Mouse (Mus musculus) lung, embryonic 16.5 days (tissue): ENCODE measurements around the gene Hoxd9. TPM values are rescaled to one million over a fixed set of nuclear protein-coding genes. Genes with fewer than 3 reads are reported as not detected.

Experiments used
- ATAC-seq: fragments of 200-750 bp; cut with Nextera tagmentation; 2 replicates; pipeline ENCODE4 v1.8.0; 2017; ENCODE audit warnings: low read depth, mild to moderate bottlenecking, moderate library complexity
- H3K27ac ChIP-seq: fragments of 300-500 bp; sonication (generic); 2 replicates; pipeline ENCODE4 v1.5.1; 2014; ENCODE audit warnings: mild to moderate bottlenecking, control low read depth, low read length
- H3K27me3 ChIP-seq: fragments of 300-500 bp; sonication (generic); 2 replicates; pipeline ENCODE4 v1.6.1; 2014; ENCODE audit warnings: low read depth, low read length, mixed read lengths; ENCODE audit not compliant: control insufficient read depth, insufficient read depth
- H3K36me3 ChIP-seq: fragments of 300-500 bp; sonication (generic); 2 replicates; pipeline ENCODE4 v1.6.1; 2014; ENCODE audit warnings: low read length; ENCODE audit not compliant: control insufficient read depth, insufficient read depth
- H3K4me1 ChIP-seq: fragments of 300-500 bp; sonication (generic); replicated peaks from 2 replicates; pipeline ENCODE4 v1.6.1; 2014; ENCODE audit warnings: low read length, mixed read lengths; ENCODE audit not compliant: control insufficient read depth, insufficient read depth
- H3K4me2 ChIP-seq: fragments of 300-500 bp; sonication (generic); 2 replicates; pipeline ENCODE4 v1.6.1; 2014; ENCODE audit warnings: low read depth, low read length, control low read depth
- H3K4me3 ChIP-seq: fragments of 300-500 bp; sonication (generic); 2 replicates; pipeline ENCODE4 v1.5.1; 2014; ENCODE audit warnings: mild to moderate bottlenecking, low read length, control low read depth
- H3K9ac ChIP-seq: fragments of 300-500 bp; sonication (generic); 2 replicates; pipeline ENCODE4 v1.6.1; 2014; ENCODE audit warnings: low read length, control low read depth
- H3K9me3 ChIP-seq: fragments of 300-500 bp; sonication (generic); 2 replicates; pipeline ENCODE4 v1.6.1; 2016; ENCODE audit warnings: low read length; ENCODE audit not compliant: control insufficient read depth
- WGBS: fragments of 180-500 bp; shearing (Covaris S2); extraction: QIAGEN DNeasy Blood & Tissue Kit; methylation state at CpG from one replicate; pipeline ENCODE4 v1.1.7; 2014; 5-methylcytosine and 5-hydroxymethylcytosine counted together
- polyA plus RNA-seq: library from polyadenylated mRNA; unstranded; fragments of >200 nt; fragmentation: Nextera tagmentation; extraction: Ambion mirVana; gene quantifications from 2 replicates; pipeline ENCODE4 v1.2.1, GENCODE M21; 2015

The Hoxd9 gene
- polyA plus RNA-seq, 1 experiment from 2014 or later, result 0.31 TPM

- no peak overlapping the region for H3K4me2 ChIP-seq
- H3K36me3 ChIP-seq, result no peaks in the 10 kb centered on the region
- no peak overlapping the region for H3K27ac ChIP-seq
- no peak overlapping the region for H3K4me3 ChIP-seq
- H3K27me3 ChIP-seq, result peaks cover 94% of the 10 kb centered on the region
- H3K9ac ChIP-seq, result no peak overlapping the region
- WGBS, result 5% methylated on average over 5 of the region's 5 CpGs
- no peak for ATAC-seq
- no peaks in the 10 kb centered on the region for H3K9me3 ChIP-seq
- H3K4me1 ChIP-seq, result peaks cover 13% of the 10 kb centered on the region
Observed at GRCm38 (mm10) chr2:74709465-74710419, 12.2 kb downstream of the Hoxd9 start.

- H3K9me3 ChIP-seq, result no peaks in the 10 kb centered on the region
- H3K27ac ChIP-seq, result no peak overlapping the region
- WGBS, result under 1% methylated on average over 16 of the region's 16 CpGs
- no peak overlapping the region for H3K4me2 ChIP-seq
- peaks cover 5% of the 10 kb centered on the region; the same call in 1 of the 2 replicates for H3K4me1 ChIP-seq
- ATAC-seq, result no peak
- peaks cover 94% of the 10 kb centered on the region for H3K27me3 ChIP-seq
- H3K9ac ChIP-seq, result no peak overlapping the region
- no peaks in the 10 kb centered on the region for H3K36me3 ChIP-seq
- no peak overlapping the region for H3K4me3 ChIP-seq
Observed at GRCm38 (mm10) chr2:74710929-74711543, 13.5 kb downstream of the Hoxd9 start.

- Histone ChIP-seq H3K36me3 (no peaks in the 10 kb centered on the region), H3K27me3 (peaks cover 94% of the 10 kb centered on the region), H3K4me1 (peaks cover 5% of the 10 kb centered on the region; the same call in 1 of the 2 replicates), H3K4me3 (peak within 1 kb of the TSS; percentile 31), H3K9me3 (no peaks in the 10 kb centered on the region), H3K27ac (no peak within 1 kb of the TSS), H3K9ac (no peak within 1 kb of the TSS), H3K4me2 (peak within 1 kb of the TSS; percentile 43)
- under 1% methylated on average over 65 of the region's 65 CpGs for WGBS
- peak; percentile 26; the same call in 1 of the 2 replicates for ATAC-seq
Observed at GRCm38 (mm10) chr2:74711721-74712621, 14.4 kb downstream of the Hoxd9 start, which contains the start of the genes Hoxd3 and Hoxd4. Hoxd3 (plus strand) TSS chr2:74711927. Hoxd4 (plus strand) TSS chr2:74711929.

GRCm38 (mm10) chr2:74713239-74714150 is 16.0 kb downstream of the Hoxd9 start:
- no peak for ATAC-seq
- no peak overlapping the region for H3K27ac ChIP-seq
- no peak overlapping the region for H3K4me3 ChIP-seq
- H3K36me3 ChIP-seq, result no peaks in the 10 kb centered on the region
- peaks cover 5% of the 10 kb centered on the region; the same call in 1 of the 2 replicates for H3K4me1 ChIP-seq
- H3K9ac ChIP-seq, result no peak overlapping the region
- WGBS, result 6% methylated on average over 19 of the region's 19 CpGs
- no peak overlapping the region for H3K4me2 ChIP-seq
- peaks cover 94% of the 10 kb centered on the region for H3K27me3 ChIP-seq
- H3K9me3 ChIP-seq, result no peaks in the 10 kb centered on the region

GRCm38 (mm10) chr2:74714156-74714789 is 16.7 kb downstream of the Hoxd9 start:
- no peak overlapping the region for H3K27ac ChIP-seq
- H3K4me1 ChIP-seq, result peaks cover 5% of the 10 kb centered on the region; the same call in 1 of the 2 replicates
- no peak for ATAC-seq
- H3K36me3 ChIP-seq, result no peaks in the 10 kb centered on the region
- no peak overlapping the region for H3K4me2 ChIP-seq
- H3K27me3 ChIP-seq, result peaks cover 93% of the 10 kb centered on the region
- H3K9ac ChIP-seq, result no peak overlapping the region
- H3K9me3 ChIP-seq, result no peaks in the 10 kb centered on the region
- no peak overlapping the region for H3K4me3 ChIP-seq
- WGBS, result 9% methylated on average over 18 of the region's 18 CpGs

- H3K9me3 ChIP-seq, result no peaks in the 10 kb centered on the region
- no peak overlapping the region for H3K4me2 ChIP-seq
- H3K4me1 ChIP-seq, result peaks cover 5% of the 10 kb centered on the region; the same call in 1 of the 2 replicates
- ATAC-seq, result no peak
- H3K36me3 ChIP-seq, result no peaks in the 10 kb centered on the region
- H3K4me3 ChIP-seq, result no peak overlapping the region
- peaks cover 92% of the 10 kb centered on the region for H3K27me3 ChIP-seq
- under 1% methylated on average over 14 of the region's 14 CpGs for WGBS
- no peak overlapping the region for H3K9ac ChIP-seq
- no peak overlapping the region for H3K27ac ChIP-seq
Observed at GRCm38 (mm10) chr2:74714881-74715280, 17.4 kb downstream of the Hoxd9 start.

- H3K4me1 ChIP-seq, result peaks cover 5% of the 10 kb centered on the region; the same call in 1 of the 2 replicates
- no peak overlapping the region for H3K27ac ChIP-seq
- H3K4me3 ChIP-seq, result peak overlapping the region; percentile 17; the same call in 1 of the 2 replicates
- no peaks in the 10 kb centered on the region for H3K9me3 ChIP-seq
- H3K9ac ChIP-seq, result no peak overlapping the region
- H3K36me3 ChIP-seq, result no peaks in the 10 kb centered on the region
- 5% methylated on average over 26 of the region's 26 CpGs for WGBS
- H3K4me2 ChIP-seq, result peak overlapping the region; percentile 52
- peak; percentile 78 for ATAC-seq
- H3K27me3 ChIP-seq, result peaks cover 92% of the 10 kb centered on the region
Observed at GRCm38 (mm10) chr2:74715504-74716241, 18.1 kb downstream of the Hoxd9 start.
